Mouse (Mus musculus) myocyte (in vitro differentiated cells): ENCODE results near the gene Gm20425. TPM values are rescaled to one million over a fixed set of nuclear protein-coding genes. Genes with fewer than 3 reads are reported as not detected.
"Not testable (repeated sequence)": the region's sequence is repeated elsewhere in the genome, so short reads cannot be mapped to it uniquely, and the experiment has no call there.

Source experiments
- H3K27me3 ChIP-seq: one replicate; pipeline ENCODE4 v1.6.1; 2011; ENCODE audit not compliant: control insufficient read depth, insufficient read depth, insufficient read length
- H3K36me3 ChIP-seq: one replicate; pipeline ENCODE4 v1.6.1; 2011; ENCODE audit not compliant: control insufficient read depth, insufficient read depth
- H3K4me2 ChIP-seq: one replicate; pipeline ENCODE4 v1.6.1; 2011; ENCODE audit warnings: low read depth, control low read depth
- H3K4me3 ChIP-seq: one replicate; pipeline ENCODE4 v1.5.1; 2011; ENCODE audit warnings: mild to moderate bottlenecking, control low read depth, moderate library complexity
- H3K79me2 ChIP-seq: one replicate; pipeline ENCODE4 v1.6.1; 2011; ENCODE audit not compliant: control insufficient read depth, insufficient read depth
- H3ac ChIP-seq: one replicate; pipeline ENCODE4 v1.6.1; 2011; ENCODE audit not compliant: control insufficient read depth, insufficient read length
- CEBPB ChIP-seq: IDR thresholded peaks from 2 replicates; pipeline ENCODE4 v1.6.1; 2011; ENCODE audit warnings: mild to moderate bottlenecking, moderate library complexity; ENCODE audit not compliant: poor library complexity, insufficient read depth, severe bottlenecking
- E2F4 ChIP-seq: IDR thresholded peaks from one replicate; pipeline ENCODE4 v1.6.1; 2011; ENCODE audit warnings: mild to moderate bottlenecking, control low read depth, moderate library complexity; ENCODE audit not compliant: insufficient read depth
- MAX ChIP-seq: IDR thresholded peaks from one replicate; pipeline ENCODE4 v1.6.1; 2011; ENCODE audit warnings: low read depth, mild to moderate bottlenecking, control low read depth
- MYOD1 ChIP-seq, 3 experiments: IDR thresholded peaks; one replicate each; pipeline ENCODE4 v1.6.1; 2011; ENCODE audit warnings: control low read depth in 2 of 3, low read depth in 2 of 3, mild to moderate bottlenecking in 2 of 3, moderate library complexity in 1 of 3; ENCODE audit not compliant: insufficient read length in 2 of 3, control insufficient read depth in 1 of 3
- MYOG ChIP-seq, 3 experiments: IDR thresholded peaks; one replicate each; pipeline ENCODE4 v1.6.1; 2011; ENCODE audit warnings: control low read depth in 2 of 3, low read depth in 2 of 3, mild to moderate bottlenecking in 2 of 3; ENCODE audit not compliant: insufficient read length in 2 of 3, control insufficient read depth in 1 of 3, insufficient read depth in 1 of 3
- POLR2A ChIP-seq: IDR thresholded peaks from one replicate; pipeline ENCODE4 v1.6.1; 2011; ENCODE audit warnings: low read depth, mild to moderate bottlenecking, control low read depth, moderate library complexity; ENCODE audit not compliant: insufficient read length
- POLR2AphosphoS2 ChIP-seq: IDR thresholded peaks from one replicate; pipeline ENCODE4 v1.6.1; 2011; ENCODE audit warnings: low read depth, control low read depth; ENCODE audit not compliant: insufficient read length
- REST ChIP-seq: IDR thresholded peaks from one replicate; pipeline ENCODE4 v1.6.1; 2011; ENCODE audit warnings: mild to moderate bottlenecking, control low read depth, moderate library complexity; ENCODE audit not compliant: insufficient read depth, insufficient read length
- SRF ChIP-seq: IDR thresholded peaks from one replicate; pipeline ENCODE4 v1.6.1; 2011; ENCODE audit warnings: low read depth; ENCODE audit not compliant: control insufficient read depth, insufficient read length
- TCF12 ChIP-seq: IDR thresholded peaks from one replicate; pipeline ENCODE4 v1.6.1; 2011; ENCODE audit warnings: mild to moderate bottlenecking, control low read depth; ENCODE audit not compliant: poor library complexity, insufficient read depth, severe bottlenecking
- TCF3 ChIP-seq: IDR thresholded peaks from one replicate; pipeline ENCODE4 v1.6.1; 2011; ENCODE audit warnings: low read depth, control low read depth; ENCODE audit not compliant: insufficient read length
- USF1 ChIP-seq: IDR thresholded peaks from one replicate; pipeline ENCODE4 v1.6.1; 2011; ENCODE audit warnings: low read depth, mild to moderate bottlenecking, control low read depth, moderate library complexity
- polyA plus RNA-seq: library from polyadenylated mRNA; unstranded; fragments of >200 nt; fragmentation: generic; extraction: Trizol; gene quantifications from one replicate; pipeline ENCODE4 v1.2.1, GENCODE M21; 2012; ENCODE audit warnings: missing spikeins

Gene Gm20425
- polyA plus RNA-seq, 1 experiment = not detected

GRCm38 (mm10) chr9:103175692-103176091, 54.4 kb downstream of the Gm20425 start:
- Histone ChIP-seq H3K4me3 (no peak overlapping the region), H3ac (no peak overlapping the region), H3K4me2 (no peak overlapping the region), H3K27me3 (no peaks in the 10 kb centered on the region), H3K36me3 (no peaks in the 10 kb centered on the region), H3K79me2 (no peaks in the 10 kb centered on the region)
- no peak for TF ChIP-seq SRF
- TF ChIP-seq POLR2A = no peak

DNA sequence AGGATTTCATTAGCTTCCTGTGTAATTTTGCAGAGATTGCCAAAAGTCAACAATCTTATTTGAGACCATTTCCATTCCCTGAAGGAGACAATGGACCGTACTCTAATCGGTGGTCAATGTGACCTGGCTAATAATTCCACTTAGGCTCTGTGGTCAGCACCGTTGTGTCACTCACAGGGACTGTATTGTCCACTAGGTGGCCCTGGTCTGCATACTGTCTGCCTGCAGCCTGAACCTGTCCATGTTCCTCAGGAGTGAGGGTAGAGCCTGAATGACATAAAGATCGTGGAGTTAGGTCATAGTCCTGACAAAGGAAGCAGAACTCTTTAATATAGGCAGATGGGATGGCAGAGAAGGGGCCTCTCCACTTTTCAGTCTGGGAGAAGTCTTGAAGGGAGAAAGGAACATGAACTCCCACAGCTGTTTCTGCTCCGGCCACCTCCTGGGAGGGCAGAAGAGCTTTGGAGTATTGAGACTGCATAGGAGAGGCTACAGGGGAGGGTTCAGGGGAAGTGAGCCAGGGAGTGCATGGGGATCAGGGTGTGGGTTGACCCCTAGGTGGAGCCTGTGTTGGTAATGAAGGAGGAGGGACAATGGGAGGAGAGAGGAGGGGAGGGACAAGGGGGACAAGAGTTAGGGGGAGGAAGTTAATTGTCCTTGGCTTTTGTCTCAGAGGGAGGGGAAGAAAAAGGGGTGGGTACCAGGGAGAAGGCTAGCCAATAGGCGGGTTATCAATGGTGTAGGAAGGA, 55.2 kb downstream of the Gm20425 start:
- Histone ChIP-seq H3K4me2 (no peak overlapping the region), H3K27me3 (no peaks in the 10 kb centered on the region), H3ac (no peak overlapping the region), H3K79me2 (no peaks in the 10 kb centered on the region), H3K36me3 (no peaks in the 10 kb centered on the region), H3K4me3 (no peak overlapping the region)
- TF ChIP-seq USF1 (no peak), REST (no peak), CEBPB (no peak), POLR2AphosphoS2 (no peak), MYOD1 (IDR thresholded peaks at IDR 0.05; ENCODE audit: control insufficient read depth in 1 of 3, insufficient read length in 2 of 3, low read depth in 2 of 3) (no peak), MAX (no peak), POLR2A (no peak), MYOG (IDR thresholded peaks at IDR 0.05; ENCODE audit: control insufficient read depth in 1 of 3, insufficient read depth in 1 of 3, insufficient read length in 2 of 3, low read depth in 2 of 3) (no peak), TCF12 (no peak), SRF (no peak), E2F4 (no peak), TCF3 (no peak)

DNA sequence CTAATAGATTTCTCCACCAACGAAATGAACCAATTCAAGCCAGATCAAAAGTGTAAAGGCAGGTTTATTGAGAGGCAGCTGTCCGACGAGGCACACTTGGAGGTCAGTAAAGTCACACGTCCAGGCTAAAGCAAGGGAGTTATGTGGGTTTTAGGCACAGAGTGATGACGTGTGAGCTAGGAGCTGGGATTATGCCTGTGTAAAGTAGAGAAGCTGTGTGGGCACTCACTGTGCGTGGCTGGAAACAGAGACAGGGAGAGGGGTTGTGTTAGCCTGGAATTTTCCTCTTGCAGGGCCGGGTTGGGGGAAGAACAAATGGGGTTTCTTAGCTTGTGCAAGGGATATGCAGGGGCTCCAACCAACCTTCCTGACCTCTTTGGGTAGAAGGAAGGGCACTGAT, 61.3 kb downstream of the Gm20425 start:
- Histone ChIP-seq H3K27me3 (no peaks in the 10 kb centered on the region), H3K4me3 (no peak overlapping the region), H3K4me2 (no peak overlapping the region)

GRCm38 (mm10) chr9:103168046-103168445, 62.1 kb downstream of the Gm20425 start:
- H3K27me3 ChIP-seq = no peaks in the 10 kb centered on the region
- H3K79me2 ChIP-seq = no peaks in the 10 kb centered on the region
- no peak overlapping the region for H3K4me2 ChIP-seq
- H3K4me3 ChIP-seq = no peak overlapping the region
- TF ChIP-seq TCF3 = no peak
- no peak for TF ChIP-seq POLR2A
- TF ChIP-seq TCF12 = no peak
- no peak for TF ChIP-seq CEBPB
- no peak for TF ChIP-seq REST
- no peak for TF ChIP-seq E2F4
- no peak for TF ChIP-seq MYOG (IDR thresholded peaks at IDR 0.05; ENCODE audit: control insufficient read depth in 1 of 3, insufficient read depth in 1 of 3, insufficient read length in 2 of 3, low read depth in 2 of 3)
- H3ac ChIP-seq = no peak overlapping the region
- no peaks in the 10 kb centered on the region for H3K36me3 ChIP-seq

More for the DNA sequence above, 61.3 kb downstream of the Gm20425 start:
- TF ChIP-seq POLR2AphosphoS2 = no peak
- TF ChIP-seq MAX = no peak
- no peak for TF ChIP-seq MYOD1 (IDR thresholded peaks at IDR 0.05; ENCODE audit: control insufficient read depth in 1 of 3, insufficient read length in 2 of 3, low read depth in 2 of 3)
- no peak for TF ChIP-seq USF1
- no peak for TF ChIP-seq TCF3
- TF ChIP-seq REST = no peak
- TF ChIP-seq SRF = no peak
- no peak for TF ChIP-seq CEBPB
- Histone ChIP-seq H3K36me3 (no peaks in the 10 kb centered on the region), H3ac (no peak overlapping the region), H3K79me2 (no peaks in the 10 kb centered on the region)

DNA sequence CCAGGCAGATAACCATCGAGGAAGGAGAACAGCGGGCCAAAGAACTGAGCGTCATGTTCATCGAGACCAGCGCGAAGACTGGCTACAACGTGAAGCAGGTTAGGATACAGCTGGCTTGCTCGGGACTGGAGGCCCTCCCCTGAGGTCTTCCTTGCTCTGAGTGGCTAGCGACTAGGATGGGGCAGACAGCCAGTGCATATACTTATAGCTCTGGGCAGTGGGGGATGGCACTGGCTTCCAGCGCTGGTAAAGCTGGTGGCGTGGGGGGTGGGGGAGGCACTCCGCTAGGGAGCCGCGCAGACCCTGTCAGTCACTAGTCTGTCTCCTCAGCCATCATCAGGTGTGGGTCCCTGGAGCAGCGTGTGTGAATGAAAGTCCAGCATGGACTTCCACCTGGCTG, 66.3 kb downstream of the Gm20425 start:
- no peak overlapping the region for H3ac ChIP-seq
- no peaks in the 10 kb centered on the region for H3K36me3 ChIP-seq
- no peaks in the 10 kb centered on the region for H3K79me2 ChIP-seq
- H3K27me3 ChIP-seq = no peaks in the 10 kb centered on the region
- TF ChIP-seq E2F4 = no peak
- TF ChIP-seq TCF3 = no peak
- no peak for TF ChIP-seq MYOD1 (IDR thresholded peaks at IDR 0.05; ENCODE audit: control insufficient read depth in 1 of 3, insufficient read length in 2 of 3, low read depth in 2 of 3)
- TF ChIP-seq SRF = no peak
- TF ChIP-seq POLR2AphosphoS2 = no peak
- no peak for TF ChIP-seq MYOG (IDR thresholded peaks at IDR 0.05; ENCODE audit: control insufficient read depth in 1 of 3, insufficient read depth in 1 of 3, insufficient read length in 2 of 3, low read depth in 2 of 3)
- no peak for TF ChIP-seq POLR2A
- no peak for TF ChIP-seq TCF12
- no peak for TF ChIP-seq MAX
- no peak for TF ChIP-seq REST
- no peak for TF ChIP-seq CEBPB
- TF ChIP-seq USF1 = no peak
- H3K4me2 ChIP-seq = no peak overlapping the region
- no peak overlapping the region for H3K4me3 ChIP-seq

DNA sequence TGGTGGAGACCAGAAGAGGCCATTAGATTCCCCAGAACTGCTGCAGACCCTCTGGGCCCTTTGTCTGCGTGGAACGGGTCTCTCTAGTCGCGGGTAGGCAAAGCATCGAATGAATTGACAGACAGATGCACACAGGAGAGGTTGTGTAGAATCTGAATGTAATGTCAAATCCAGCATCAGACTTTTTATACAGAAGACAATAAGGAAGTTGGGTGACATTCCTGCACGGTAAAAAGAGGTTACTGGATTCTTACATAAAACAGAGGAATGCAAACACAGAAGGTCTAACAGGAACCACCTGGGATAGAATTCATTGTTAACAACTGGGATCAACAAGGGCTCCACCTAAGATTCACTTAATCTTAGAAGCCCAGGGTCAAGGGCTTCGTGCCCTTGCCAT, 74.9 kb downstream of the Gm20425 start:
- H3K4me3 ChIP-seq, H3K27me3 ChIP-seq, H3K36me3 ChIP-seq, H3K4me2 ChIP-seq, H3K79me2 ChIP-seq, H3ac ChIP-seq: not testable (repeated sequence)
